Mouse (Mus musculus): ENCODE data around the gene Ccl1. TPM values are rescaled to one million over a fixed set of nuclear protein-coding genes. Genes with fewer than 3 reads are reported as not detected.

Ccl1 gene
- total RNA-seq, 2 experiments from 2014 or later = not detected

DNA sequence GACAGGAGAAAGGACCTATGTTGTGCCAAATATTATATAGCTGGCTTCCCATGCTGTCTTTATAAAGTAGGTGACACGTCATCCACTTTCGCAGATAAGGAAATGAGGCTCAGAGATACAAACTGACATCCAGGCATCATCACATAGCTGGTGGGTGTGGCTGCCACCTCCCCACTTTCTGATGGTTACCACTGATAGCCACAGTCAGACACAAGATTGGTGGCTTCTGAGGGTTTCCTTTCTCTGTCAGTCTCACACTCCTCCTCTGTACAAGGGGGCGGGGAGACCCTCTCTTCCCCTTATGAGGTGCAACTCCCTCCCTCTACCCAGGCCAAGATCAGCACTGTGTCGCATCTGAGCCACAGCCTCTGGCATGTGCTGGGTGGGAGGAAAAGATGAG lies 91.1 kb downstream of the Ccl1 start:
- no peak for ATAC-seq (replicated peaks; ENCODE audit: low FRiP score, poor library complexity, severe bottlenecking)

DNA sequence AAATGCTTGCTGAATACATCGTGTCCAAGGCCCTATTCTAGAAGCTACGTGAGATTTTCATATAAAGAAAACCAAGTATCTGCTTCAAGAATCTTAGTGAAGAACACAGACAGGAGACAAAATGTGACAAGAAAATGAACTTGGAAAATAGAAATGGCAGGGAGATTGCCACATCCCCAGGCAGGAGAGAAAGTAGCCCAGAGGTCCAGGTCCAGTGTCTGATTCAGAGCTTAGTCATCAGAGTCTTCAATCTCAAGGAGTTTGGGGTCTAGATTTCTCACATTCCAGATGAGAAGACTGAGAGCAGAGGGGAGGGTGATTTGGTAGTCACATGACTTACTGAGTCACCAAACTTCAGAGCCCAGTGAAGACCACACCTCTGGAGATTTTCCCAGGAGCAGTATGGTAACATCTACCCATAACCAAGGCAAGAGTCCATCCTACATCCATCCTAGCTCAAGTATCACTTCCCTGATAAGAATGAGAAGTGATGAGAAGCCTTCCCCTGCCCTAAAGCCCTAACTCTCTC lies 98.5 kb downstream of the Ccl1 start:
- ATAC-seq (replicated peaks; ENCODE audit: low FRiP score, poor library complexity, severe bottlenecking) = no peak

DNA sequence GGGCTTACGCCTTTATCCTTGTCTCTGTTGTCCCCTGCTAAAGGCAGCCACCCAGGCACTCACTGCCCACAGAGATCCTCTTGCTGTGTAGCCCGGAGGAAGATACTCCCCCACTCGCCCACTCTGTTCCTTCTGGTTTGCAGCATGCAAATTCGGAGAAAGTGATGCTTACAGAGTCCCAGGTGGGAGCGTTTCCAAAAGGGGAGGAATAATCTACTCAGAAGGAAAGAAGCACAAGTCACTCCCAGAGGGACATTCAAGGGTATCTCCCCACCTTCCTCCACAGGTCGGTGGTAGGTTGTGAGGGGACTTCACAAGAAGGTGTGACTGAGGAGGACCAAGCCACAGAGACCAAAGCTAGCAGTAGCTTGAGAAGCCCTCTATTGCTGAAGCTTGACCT lies 100.3 kb downstream of the Ccl1 start:
- no peak for ATAC-seq (replicated peaks; ENCODE audit: low FRiP score, poor library complexity, severe bottlenecking)

DNA sequence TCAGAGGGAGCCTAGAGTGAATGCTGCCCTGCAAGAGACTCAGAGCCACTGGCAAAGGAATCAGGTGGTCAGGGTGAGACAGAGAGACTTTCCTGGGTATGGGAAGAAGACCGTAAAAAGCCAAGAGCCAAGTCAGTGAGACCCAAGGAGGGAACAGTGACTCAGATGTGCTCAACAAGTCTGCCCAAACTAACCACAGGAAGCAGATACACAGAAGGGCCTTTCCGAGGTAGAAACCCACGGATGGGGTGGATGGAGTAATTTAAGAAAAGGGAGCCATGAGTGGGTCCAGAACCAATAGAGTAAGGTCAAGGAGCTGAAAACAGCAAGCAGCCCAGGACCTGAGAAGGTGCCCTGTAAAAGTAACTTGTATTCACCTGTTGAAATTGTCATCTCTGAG lies 101.8 kb downstream of the Ccl1 start:
- no peak for ATAC-seq (replicated peaks; ENCODE audit: low FRiP score, poor library complexity, severe bottlenecking)

DNA sequence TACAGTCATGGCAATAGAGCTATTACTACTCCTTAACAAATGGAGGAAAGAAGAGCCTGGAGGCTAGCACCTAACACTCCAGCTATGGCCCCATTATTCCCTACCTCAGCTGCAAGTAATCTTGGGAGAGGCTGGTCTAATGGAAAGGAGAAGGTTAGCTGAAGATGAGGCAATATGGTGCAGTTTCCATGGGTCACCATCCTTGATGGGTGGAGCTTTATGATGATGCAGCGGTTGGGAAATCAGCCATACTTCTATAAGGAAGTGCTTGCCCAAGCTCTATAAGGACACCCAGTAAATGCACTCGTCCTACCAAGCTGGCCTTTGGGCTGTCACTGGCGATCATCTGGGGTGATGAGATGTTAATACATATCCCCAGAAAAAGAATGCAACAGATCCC lies 107.7 kb downstream of the Ccl1 start:
- ATAC-seq (replicated peaks; ENCODE audit: low FRiP score, poor library complexity, severe bottlenecking) = no peak

DNA sequence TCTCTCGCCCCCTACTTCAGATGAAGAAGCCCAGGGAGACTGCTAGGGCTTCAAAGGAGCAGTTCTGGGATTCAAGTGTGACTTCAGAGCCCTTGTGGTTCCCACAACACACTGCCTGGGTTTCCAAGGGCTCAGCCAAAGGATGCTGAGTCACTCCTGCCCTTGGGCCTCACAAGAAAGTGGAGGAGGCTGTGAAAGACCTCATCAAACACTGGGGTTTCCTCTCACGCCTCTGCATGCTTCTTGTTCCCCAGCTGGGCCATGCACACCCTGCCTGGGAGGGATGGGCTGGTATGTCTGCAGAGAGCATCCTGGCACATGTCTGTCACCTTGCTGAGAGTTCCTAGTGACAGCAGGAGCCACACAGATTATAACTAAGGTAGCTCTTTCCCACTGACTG lies 110.5 kb downstream of the Ccl1 start:
- no peak for ATAC-seq (replicated peaks; ENCODE audit: low FRiP score, poor library complexity, severe bottlenecking)

DNA sequence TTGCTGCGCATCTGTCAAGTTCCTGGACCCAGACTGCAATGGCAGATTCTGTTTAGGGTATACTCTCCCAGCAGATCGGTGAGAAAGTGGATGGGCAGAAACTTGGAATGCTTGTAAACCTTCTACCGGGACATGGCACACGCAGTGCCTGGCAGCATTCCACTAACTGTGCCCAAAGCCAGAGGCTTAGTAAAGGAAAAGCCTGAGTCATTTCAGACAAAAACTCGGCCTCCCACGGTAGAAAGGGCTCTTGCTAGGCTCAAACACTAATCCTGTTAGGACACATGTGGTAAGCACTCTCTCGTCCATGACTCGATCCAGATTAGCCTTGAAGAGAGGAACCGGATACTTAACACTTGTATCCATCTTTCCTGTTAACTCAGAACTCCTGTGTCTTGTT lies 111.7 kb downstream of the Ccl1 start:
- ATAC-seq (replicated peaks; ENCODE audit: low FRiP score, poor library complexity, severe bottlenecking) = no peak

DNA sequence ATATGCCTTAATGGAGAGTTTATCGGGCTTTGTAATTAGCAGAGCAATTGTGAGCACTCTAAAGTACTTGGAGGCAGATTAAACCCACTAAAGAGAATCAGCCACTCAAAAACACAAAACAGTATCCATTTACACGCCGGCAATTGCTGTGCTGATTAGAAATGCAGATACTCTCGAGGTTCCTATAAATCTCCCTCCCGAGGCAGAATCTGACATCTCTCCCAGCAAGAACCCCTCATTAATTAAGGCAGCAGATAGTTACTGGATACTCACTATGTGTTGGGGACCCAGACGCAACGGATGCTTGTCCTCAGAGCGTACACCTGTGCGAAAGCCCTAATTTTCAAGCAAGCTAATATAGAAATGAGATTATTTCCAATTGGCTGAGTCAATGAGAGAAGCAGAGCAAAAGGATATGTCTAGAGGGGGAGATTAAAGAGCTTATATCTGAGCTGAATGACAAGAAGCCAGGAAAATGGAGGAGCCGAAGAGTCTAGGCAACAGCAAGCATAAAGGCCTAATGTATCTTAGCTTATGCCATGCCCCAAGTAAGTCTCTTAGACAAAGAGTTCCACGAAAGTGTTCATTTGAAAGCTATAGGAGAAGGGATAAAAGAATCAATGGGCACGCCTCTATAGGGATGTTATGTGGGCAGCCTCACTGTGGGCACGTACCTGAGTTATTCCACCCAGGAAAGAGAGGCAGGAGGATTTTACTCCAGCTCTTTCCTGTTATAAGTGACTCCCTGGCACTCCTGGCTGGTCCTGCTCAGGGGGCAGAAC lies 115.5 kb downstream of the Ccl1 start:
- no peak for ATAC-seq (replicated peaks; ENCODE audit: low FRiP score, poor library complexity, severe bottlenecking)

DNA sequence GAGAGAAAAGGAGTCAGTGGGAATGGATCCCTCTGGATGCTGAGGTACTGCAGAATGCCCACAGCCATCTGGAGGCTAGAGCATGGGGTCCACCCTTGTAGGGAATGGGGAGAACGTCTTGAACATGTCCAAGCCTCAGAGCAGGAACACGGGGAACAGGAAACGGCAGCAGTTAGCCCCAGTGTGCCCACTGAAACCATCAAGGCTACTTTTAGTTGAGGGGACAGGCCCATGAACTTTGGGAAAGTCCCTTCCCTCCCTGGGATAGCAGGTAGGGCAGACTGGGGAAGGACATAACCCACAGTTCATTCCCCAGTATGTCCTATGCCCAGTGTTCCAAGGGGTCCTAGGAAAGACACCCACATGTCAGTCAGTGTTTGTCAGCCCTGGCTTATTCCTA lies 119.8 kb downstream of the Ccl1 start:
- no peak for ATAC-seq (replicated peaks; ENCODE audit: low FRiP score, poor library complexity, severe bottlenecking)

DNA sequence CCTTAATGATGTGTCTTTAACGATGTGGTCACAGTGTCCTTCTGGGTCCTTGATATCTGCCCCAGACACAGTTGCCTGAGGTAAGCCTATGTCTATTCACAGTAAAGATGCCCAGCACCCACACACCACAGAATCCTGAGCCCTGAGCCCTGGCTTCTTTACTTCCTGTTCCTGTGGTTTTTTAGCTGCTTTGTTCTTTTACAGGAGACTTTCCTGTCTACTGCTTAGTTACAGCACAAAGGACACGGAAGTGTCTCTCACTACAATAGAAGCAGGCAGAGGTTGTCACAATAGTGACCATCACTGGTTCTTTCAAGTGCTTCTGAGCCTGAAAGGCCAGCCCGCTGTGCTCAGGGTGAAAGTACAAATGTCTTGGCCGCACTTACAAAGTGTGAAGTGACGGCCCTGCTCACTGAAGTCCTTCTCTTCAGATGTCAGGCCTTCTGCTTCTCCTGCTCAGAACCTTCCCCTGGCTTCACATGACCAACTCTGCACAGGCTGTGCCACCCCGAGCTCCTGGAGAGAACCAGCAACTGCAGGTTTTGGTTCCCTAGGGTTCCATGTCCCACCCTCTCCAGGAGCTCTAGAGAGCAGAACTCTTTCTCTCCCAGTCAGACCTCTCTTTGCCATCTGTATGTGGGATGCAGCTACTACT lies 122.1 kb downstream of the Ccl1 start:
- no peak for ATAC-seq (replicated peaks; ENCODE audit: low FRiP score, poor library complexity, severe bottlenecking)

DNA sequence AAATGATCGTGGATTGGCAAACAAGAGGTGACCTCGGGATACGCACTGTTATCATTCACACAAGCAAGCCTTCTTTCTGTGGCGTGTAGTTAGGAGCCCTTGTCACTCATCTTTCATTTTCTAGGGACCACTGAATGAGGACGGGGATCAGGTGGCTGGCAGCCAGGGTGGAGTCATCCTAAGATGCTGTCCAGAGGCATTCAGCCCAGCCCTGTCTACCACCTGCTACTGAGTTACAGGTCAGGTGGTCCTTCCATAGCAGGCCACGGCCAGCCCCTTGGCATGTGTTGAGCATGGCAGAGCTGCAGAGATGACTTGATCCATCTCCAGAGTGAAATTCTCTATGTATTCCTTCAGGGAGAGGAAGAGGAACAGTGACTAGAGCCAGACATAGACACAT lies 123.1 kb downstream of the Ccl1 start:
- no peak for ATAC-seq (replicated peaks; ENCODE audit: low FRiP score, poor library complexity, severe bottlenecking)

DNA sequence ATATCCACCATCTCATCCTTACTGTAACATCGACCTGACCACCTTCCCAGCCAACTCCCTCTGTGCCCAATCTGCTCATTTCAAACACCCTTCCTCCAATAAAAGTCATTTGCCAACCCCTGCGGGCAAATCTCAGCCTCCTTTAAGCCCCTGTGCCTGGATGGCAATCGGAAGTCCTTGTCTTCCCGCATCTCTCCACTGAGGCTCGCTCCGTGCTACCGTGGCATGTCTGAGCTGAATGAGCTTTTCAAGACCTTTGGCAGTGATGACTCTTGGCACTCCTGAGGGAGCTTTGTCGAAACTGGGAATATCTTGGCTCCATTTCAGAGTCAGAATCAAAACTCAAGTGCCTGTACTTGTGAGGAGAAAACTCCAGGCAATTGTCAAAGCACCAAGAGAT lies 124.2 kb downstream of the Ccl1 start:
- no peak for ATAC-seq (replicated peaks; ENCODE audit: low FRiP score, poor library complexity, severe bottlenecking)

DNA sequence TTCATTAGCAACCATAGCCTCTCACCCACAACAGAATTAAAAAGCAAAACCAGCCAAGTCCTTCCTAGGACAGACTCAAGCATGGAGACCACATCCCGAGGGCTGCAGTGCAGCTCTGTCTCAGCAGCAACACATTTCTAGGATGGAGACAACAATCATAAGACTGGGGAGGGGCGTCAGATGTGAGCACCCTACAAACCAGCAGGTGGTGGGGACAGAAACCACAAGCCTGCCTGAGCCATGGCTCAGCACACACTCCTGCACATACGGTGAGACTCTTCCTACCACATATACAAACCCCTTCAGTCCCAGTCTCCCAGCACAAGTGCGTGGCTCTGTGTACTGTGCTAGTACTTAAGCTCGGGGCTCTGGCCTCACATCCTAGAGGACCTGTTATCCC lies 127.3 kb downstream of the Ccl1 start:
- no peak for ATAC-seq (replicated peaks; ENCODE audit: low FRiP score, poor library complexity, severe bottlenecking)

DNA sequence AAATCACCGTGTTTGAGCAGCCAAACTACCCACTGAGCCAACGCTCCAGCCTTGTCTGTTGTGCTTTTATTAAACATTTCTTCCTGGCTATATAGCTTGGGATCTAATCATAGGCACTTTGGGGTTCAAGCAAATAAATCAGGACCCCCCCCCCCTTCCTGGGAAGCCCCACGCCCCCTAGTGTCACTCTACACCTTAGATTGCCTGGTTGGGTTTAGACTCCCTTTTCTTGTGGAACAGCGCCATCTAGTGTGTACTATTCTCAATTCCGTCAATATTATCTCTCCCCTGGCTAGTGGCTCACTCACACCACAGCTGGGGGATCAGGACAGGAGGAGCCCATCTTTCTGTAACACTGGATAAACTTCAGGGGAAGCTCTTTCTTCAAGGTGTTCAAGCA lies 127.8 kb downstream of the Ccl1 start:
- ATAC-seq (replicated peaks; ENCODE audit: low FRiP score, poor library complexity, severe bottlenecking) = no peak

DNA sequence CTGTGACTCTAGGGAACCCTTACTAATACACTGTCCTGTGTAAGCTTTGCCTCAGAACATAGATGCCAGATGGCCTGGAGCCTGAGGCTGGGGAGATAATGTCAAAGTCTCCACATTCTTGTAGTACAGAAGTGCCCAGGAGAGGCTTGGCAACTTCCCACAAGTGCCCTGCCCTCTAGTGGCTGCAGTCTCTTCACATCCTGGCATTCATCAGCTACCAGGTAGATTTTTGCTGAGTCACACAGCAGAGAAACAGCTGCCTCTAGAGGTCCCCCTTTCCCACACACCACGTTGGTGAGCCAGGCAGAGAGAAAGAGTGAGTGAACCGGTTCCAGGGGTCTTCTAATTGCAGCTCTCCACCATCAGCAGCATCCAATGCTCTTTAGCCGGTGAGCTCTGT lies 130.7 kb downstream of the Ccl1 start:
- ATAC-seq (replicated peaks; ENCODE audit: low FRiP score, poor library complexity, severe bottlenecking) = peak; percentile 85

DNA sequence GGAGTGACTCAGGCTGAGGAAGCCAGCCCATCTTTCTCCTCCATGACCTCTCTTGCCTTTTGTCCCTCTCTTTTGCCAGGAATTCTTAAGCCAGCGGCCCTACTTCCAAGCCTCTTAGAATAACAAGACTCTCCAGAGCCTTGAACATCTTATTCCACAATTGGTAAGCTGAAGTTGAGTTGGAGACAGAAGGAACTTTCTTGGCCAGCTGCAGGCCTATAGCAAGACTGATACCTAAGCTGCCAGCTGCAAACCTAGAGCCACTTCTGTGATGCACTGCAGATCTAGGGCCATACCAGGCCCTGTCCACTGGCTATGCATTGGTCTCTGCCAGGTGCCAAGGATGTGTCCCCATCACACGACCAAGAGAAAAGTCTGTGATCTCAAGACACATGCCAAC lies 132.0 kb downstream of the Ccl1 start:
- ATAC-seq (replicated peaks; ENCODE audit: low FRiP score, poor library complexity, severe bottlenecking) = no peak

DNA sequence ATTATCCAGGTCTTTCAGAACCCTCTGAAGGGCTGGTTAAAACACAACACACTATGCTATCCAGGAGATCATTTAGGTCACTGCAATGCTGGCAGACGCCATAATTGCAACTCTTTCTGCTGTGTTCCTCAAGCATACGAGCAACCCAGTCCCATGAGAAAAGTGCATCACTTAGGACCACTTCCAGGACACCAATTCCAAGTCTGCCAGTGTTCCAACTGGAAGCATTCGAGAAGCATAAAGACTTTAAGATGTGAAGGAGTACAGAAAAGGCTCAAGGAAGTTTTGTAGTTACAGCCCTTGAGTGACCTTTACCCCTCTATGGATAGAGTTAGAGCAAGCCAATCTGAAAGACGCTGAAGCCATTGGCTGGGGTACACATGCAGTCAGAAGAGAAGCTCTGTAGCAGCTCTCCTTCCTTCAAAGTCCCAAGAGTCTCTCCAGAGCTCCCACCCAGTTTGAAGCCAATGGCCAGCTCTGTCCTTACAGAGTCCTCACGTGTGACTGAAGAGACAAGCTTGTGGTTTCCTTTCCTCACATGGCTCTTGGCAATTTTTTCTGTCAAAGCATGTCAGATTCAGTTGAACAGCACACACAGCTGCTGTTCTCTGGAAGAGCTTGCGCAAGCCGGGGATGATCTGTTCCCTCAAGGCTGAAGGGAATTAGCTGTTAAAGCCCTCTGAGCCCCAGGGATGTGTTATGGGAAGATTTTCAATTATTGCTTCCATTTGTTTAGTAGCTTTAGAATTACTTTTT lies 134.0 kb downstream of the Ccl1 start:
- ATAC-seq (replicated peaks; ENCODE audit: low FRiP score, poor library complexity, severe bottlenecking) = no peak

DNA sequence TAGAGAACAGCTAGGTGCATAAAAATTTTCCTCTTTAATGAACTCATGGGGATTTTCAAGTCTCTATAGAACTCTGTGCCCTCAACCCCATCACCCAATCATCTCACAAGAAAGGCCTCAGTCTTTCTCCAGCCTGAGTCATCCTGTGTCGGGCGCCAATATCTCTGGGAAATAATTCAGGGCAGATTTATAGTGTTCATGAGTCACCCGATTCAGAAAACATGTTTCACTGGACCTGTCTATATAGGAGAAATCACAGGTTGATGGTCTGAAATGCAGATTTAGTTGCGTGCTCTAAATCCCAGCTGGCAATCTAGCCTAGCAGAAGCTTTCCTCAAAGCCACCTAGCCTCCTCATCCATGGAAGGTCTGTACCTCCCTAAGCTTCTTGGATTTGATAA lies 136.0 kb downstream of the Ccl1 start:
- ATAC-seq (replicated peaks; ENCODE audit: low FRiP score, poor library complexity, severe bottlenecking) = no peak

DNA sequence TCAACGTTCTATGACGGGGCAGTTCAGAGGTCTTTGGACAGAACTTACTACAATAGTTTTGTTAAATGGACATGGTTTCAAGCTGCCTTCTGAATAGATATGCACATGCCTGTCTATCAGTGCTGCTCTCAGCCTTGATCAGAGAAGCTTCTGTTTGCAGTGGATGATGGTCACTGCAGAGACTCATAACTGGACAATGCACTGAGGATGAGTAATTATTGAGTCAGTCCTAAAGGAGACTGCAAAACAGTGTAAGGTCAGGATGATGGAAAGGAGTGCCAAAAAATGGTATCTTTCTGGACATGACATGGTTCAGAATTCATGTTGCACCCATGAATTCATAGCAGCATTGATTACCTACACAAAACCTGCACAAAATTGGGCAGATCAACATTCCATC lies 137.2 kb downstream of the Ccl1 start:
- no peak for ATAC-seq (replicated peaks; ENCODE audit: low FRiP score, poor library complexity, severe bottlenecking)

DNA sequence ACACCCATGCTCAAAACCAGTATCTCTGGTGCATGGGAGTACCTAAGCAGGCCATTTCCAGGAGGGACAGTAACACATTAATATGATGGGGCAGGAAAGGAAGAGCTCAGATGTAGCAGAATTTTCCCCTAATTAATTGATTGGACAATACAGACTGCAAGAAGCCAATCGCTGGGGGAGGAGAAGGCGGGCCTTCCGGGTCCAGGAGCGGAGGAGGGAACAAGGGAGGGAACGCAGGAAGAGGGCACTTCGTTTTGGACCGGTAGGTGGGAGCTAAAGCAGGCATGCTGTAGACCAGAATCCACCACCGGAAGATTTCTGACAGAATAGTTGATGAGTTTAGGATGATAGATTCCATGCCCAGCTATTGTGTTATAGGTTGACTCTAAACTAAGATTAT lies 142.2 kb downstream of the Ccl1 start:
- ATAC-seq (replicated peaks; ENCODE audit: low FRiP score, poor library complexity, severe bottlenecking) = no peak

DNA sequence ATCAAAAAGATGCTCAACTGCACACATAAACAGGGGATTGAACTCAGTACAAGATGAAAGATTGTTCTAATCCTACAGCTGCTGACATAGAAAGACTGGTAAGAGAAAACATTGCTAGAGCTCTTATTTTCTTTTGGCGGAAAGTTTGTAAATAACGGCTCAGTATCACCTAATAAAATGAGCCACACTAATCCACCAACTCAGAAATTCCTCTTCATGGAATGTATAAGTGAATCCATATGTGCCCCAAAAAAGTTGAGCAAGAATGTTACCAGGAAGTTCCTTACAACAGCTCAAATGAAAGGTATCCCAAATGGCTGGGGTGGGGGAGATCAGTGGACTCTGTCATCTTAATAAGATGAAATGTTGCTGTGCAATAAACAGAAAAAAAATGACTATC lies 146.4 kb downstream of the Ccl1 start:
- no peak for ATAC-seq (replicated peaks; ENCODE audit: low FRiP score, poor library complexity, severe bottlenecking)
